Mouse (Mus musculus) forebrain, embryonic 12.5 days (tissue): ENCODE results near the gene 4930548H24Rik. TPM values are rescaled to one million over a fixed set of nuclear protein-coding genes. Genes with fewer than 3 reads are reported as not detected.
"Not testable (repeated sequence)": the region's sequence is repeated elsewhere in the genome, so short reads cannot be mapped to it uniquely, and the experiment has no call there.

ENCODE experiments used
- ATAC-seq: fragments of 200-750 bp; cut with Nextera tagmentation; 2 replicates; pipeline ENCODE4 v1.8.0; 2017; ENCODE audit warnings: moderate TSS enrichment; ENCODE audit not compliant: low FRiP score
- H3K27ac ChIP-seq: fragments of 300-500 bp; sonication (generic); 2 replicates; pipeline ENCODE4 v1.5.1; 2016; ENCODE audit warnings: mild to moderate bottlenecking
- H3K27me3 ChIP-seq: fragments of 300-500 bp; sonication (generic); 2 replicates; pipeline ENCODE4 v1.6.1; 2016; ENCODE audit warnings: mild to moderate bottlenecking
- H3K36me3 ChIP-seq: fragments of 300-500 bp; sonication (generic); replicated peaks from 2 replicates; pipeline ENCODE4 v1.6.1; 2016; ENCODE audit warnings: mild to moderate bottlenecking
- H3K4me1 ChIP-seq: fragments of 300-500 bp; sonication (generic); 2 replicates; pipeline ENCODE4 v1.6.1; 2016
- H3K4me2 ChIP-seq: fragments of 300-500 bp; sonication (generic); 2 replicates; pipeline ENCODE4 v1.6.1; 2016; ENCODE audit warnings: mild to moderate bottlenecking, moderate library complexity
- H3K4me3 ChIP-seq: fragments of 300-500 bp; sonication (generic); replicated peaks from 2 replicates; pipeline ENCODE4 v1.5.1; 2016; ENCODE audit warnings: mild to moderate bottlenecking
- H3K9ac ChIP-seq: fragments of 300-500 bp; sonication (generic); 2 replicates; pipeline ENCODE4 v1.6.1; 2016; ENCODE audit warnings: mild to moderate bottlenecking
- H3K9me3 ChIP-seq: fragments of 300-500 bp; sonication (generic); 2 replicates; pipeline ENCODE4 v1.6.1; 2016
- WGBS: fragments of 180-500 bp; shearing (Covaris S2); methylation state at CpG from one replicate; pipeline ENCODE4 v1.1.7; 2016; 5-methylcytosine and 5-hydroxymethylcytosine counted together
- polyA plus RNA-seq: library from polyadenylated mRNA; unstranded; fragments of >200 nt; fragmentation: Nextera tagmentation; extraction: Ambion mirVana; gene quantifications from 2 replicates; pipeline ENCODE4 v1.2.1, GENCODE M21; 2016

Gene 4930548H24Rik
- polyA plus RNA-seq, 1 experiment from 2014 or later, result not detected

- H3K4me3 ChIP-seq, result peak within 1 kb of the TSS; percentile 60
- under 1% methylated on average over 49 of the region's 49 CpGs for WGBS
- H3K27ac ChIP-seq, result no peak within 1 kb of the TSS
- peaks cover 34% of the 10 kb centered on the region for H3K36me3 ChIP-seq
- 0 out of 2 replicates have a peak, but pooled peaks cover 4% of the 10 kb centered on the region for H3K27me3 ChIP-seq
- peak; percentile 100 for ATAC-seq
- peak within 1 kb of the TSS; percentile 73 for H3K4me2 ChIP-seq
- H3K4me1 ChIP-seq, result peaks cover 12% of the 10 kb centered on the region
- no peaks in the 10 kb centered on the region for H3K9me3 ChIP-seq
- peak within 1 kb of the TSS; percentile 62 for H3K9ac ChIP-seq
These were observed 9.2 kb downstream of the 4930548H24Rik start, which contains the start of gene Gpn1 for GRCm38 (mm10) chr5:31494513-31495297. Gene Gpn1 (plus strand): TSS chr5:31494741.

GRCm38 (mm10) chr5:31504843-31505242 is 19.3 kb downstream of the 4930548H24Rik start:
- Histone ChIP-seq H3K36me3 (peaks cover 87% of the 10 kb centered on the region), H3K4me2 (no peak overlapping the region), H3K27ac (no peak overlapping the region), H3K4me1 (no peaks in the 10 kb centered on the region), H3K27me3 (no peaks in the 10 kb centered on the region), H3K9ac (no peak overlapping the region), H3K9me3 (no peaks in the 10 kb centered on the region), H3K4me3 (no peak overlapping the region)
- ATAC-seq, result no peak
- WGBS, result 94% methylated on average over 10 of the region's 10 CpGs

- peaks cover 87% of the 10 kb centered on the region for H3K36me3 ChIP-seq
- no peak for ATAC-seq
These were observed 26.9 kb downstream of the 4930548H24Rik start for GRCm38 (mm10) chr5:31512481-31512880.

GRCm38 (mm10) chr5:31520556-31520955 is 35.0 kb downstream of the 4930548H24Rik start:
- no peak for ATAC-seq
- H3K27me3 ChIP-seq, result no peaks in the 10 kb centered on the region
- peaks cover 66% of the 10 kb centered on the region for H3K36me3 ChIP-seq
- H3K4me1 ChIP-seq, result peaks cover 2% of the 10 kb centered on the region
- no peak overlapping the region for H3K4me2 ChIP-seq
- H3K4me3 ChIP-seq, result no peak overlapping the region
- H3K9ac ChIP-seq, result no peak overlapping the region
- no peaks in the 10 kb centered on the region for H3K9me3 ChIP-seq
- WGBS, result 94% methylated on average over 6 of the region's 6 CpGs
- H3K27ac ChIP-seq, result no peak overlapping the region

More at GRCm38 (mm10) chr5:31512481-31512880, 26.9 kb downstream of the 4930548H24Rik start:
- no peak overlapping the region for H3K4me2 ChIP-seq
- WGBS, result 90% methylated on average over 1 of the region's 1 CpGs
- no peak overlapping the region for H3K27ac ChIP-seq
- no peak overlapping the region for H3K4me3 ChIP-seq
- H3K9me3 ChIP-seq, result no peaks in the 10 kb centered on the region
- no peaks in the 10 kb centered on the region for H3K27me3 ChIP-seq
- H3K4me1 ChIP-seq, result no peaks in the 10 kb centered on the region
- no peak overlapping the region for H3K9ac ChIP-seq

GRCm38 (mm10) chr5:31526354-31527116 is 41.0 kb downstream of the 4930548H24Rik start, which contains the start of gene Slc4a1ap:
Gene Slc4a1ap (plus strand): TSS chr5:31526995.
- ATAC-seq, result peak; percentile 83
- WGBS, result under 1% methylated on average over 28 of the region's 28 CpGs
- Histone ChIP-seq H3K9me3 (no peaks in the 10 kb centered on the region), H3K9ac (peak within 1 kb of the TSS; percentile 83), H3K4me1 (peaks cover 25% of the 10 kb centered on the region), H3K27me3 (no peaks in the 10 kb centered on the region), H3K27ac (peak within 1 kb of the TSS; percentile 87), H3K36me3 (peaks cover 37% of the 10 kb centered on the region), H3K4me2 (peak within 1 kb of the TSS; percentile 75), H3K4me3 (peak within 1 kb of the TSS; percentile 98)

GRCm38 (mm10) chr5:31527117-31527680 is 41.7 kb downstream of the 4930548H24Rik start:
- peak overlapping the region; percentile 87 for H3K27ac ChIP-seq

GRCm38 (mm10) chr5:31527707-31528106 is 42.2 kb downstream of the 4930548H24Rik start, which contains the start of gene Supt7l:
Gene Supt7l (minus strand): TSS chr5:31527807.
- WGBS, result 85% methylated on average over 11 of the region's 11 CpGs
- Histone ChIP-seq H3K27ac (peak within 1 kb of the TSS; percentile 87), H3K36me3 (peaks cover 39% of the 10 kb centered on the region), H3K4me2 (peak within 1 kb of the TSS; percentile 75), H3K4me3 (peak within 1 kb of the TSS; percentile 98), H3K9ac (peak within 1 kb of the TSS; percentile 83), H3K4me1 (peaks cover 25% of the 10 kb centered on the region)
- H3K9me3 ChIP-seq, H3K27me3 ChIP-seq, ATAC-seq: not testable (repeated sequence)

More at GRCm38 (mm10) chr5:31527117-31527680, 41.7 kb downstream of the 4930548H24Rik start:
- H3K36me3 ChIP-seq, result peaks cover 39% of the 10 kb centered on the region
- H3K4me2 ChIP-seq, result peak overlapping the region; percentile 75
- H3K9ac ChIP-seq, result peak overlapping the region; percentile 83
- 4% methylated on average over 40 of the region's 40 CpGs for WGBS
- H3K4me3 ChIP-seq, result peak overlapping the region; percentile 98
- H3K4me1 ChIP-seq, result peaks cover 25% of the 10 kb centered on the region
- H3K27me3 ChIP-seq, result no peaks in the 10 kb centered on the region
- ATAC-seq, result peak; percentile 9; the same call in 1 of the 2 replicates
- no peaks in the 10 kb centered on the region for H3K9me3 ChIP-seq

- Histone ChIP-seq H3K27ac (no peak overlapping the region), H3K4me3 (no peak overlapping the region), H3K27me3 (no peaks in the 10 kb centered on the region), H3K4me2 (no peak overlapping the region; the same call in 1 of the 2 replicates), H3K9me3 (no peaks in the 10 kb centered on the region), H3K36me3 (peaks cover 44% of the 10 kb centered on the region), H3K9ac (no peak overlapping the region), H3K4me1 (peaks cover 25% of the 10 kb centered on the region)
- WGBS, result 66% methylated on average over 2 of the region's 2 CpGs
- no peak for ATAC-seq
These were observed 43.0 kb downstream of the 4930548H24Rik start for GRCm38 (mm10) chr5:31528560-31528959.

- Histone ChIP-seq H3K27me3 (no peaks in the 10 kb centered on the region), H3K27ac (no peak overlapping the region), H3K36me3 (peaks cover 76% of the 10 kb centered on the region), H3K9ac (no peak overlapping the region), H3K4me1 (no peaks in the 10 kb centered on the region), H3K4me2 (no peak overlapping the region), H3K4me3 (no peak overlapping the region), H3K9me3 (no peaks in the 10 kb centered on the region)
- WGBS, result 93% methylated on average over 2 of the region's 2 CpGs
- ATAC-seq, result no peak
These were observed 49.7 kb downstream of the 4930548H24Rik start for GRCm38 (mm10) chr5:31535228-31535627.

Other genes with a start within 250 kb of the 4930548H24Rik start
- gene Nrbp1, start 244.9 kb upstream of the 4930548H24Rik start, polyA plus RNA-seq, result 137 and 139 TPM in 2 replicates
- gene Gm9970, start 244.5 kb upstream of the 4930548H24Rik start, polyA plus RNA-seq, result 0.54 and 0.89 TPM in 2 replicates
- 4.7 and 6.7 TPM in 2 replicates for gene Krtcap3, start 234.0 kb upstream of the 4930548H24Rik start, polyA plus RNA-seq
- 46.1 and 47.8 TPM in 2 replicates for gene Ift172, start 194.6 kb upstream of the 4930548H24Rik start, polyA plus RNA-seq
- gene Fndc4, start 189.7 kb upstream of the 4930548H24Rik start, polyA plus RNA-seq, result 62.2 and 66.3 TPM in 2 replicates
- 0.24 TPM in 1 of 2 replicates, not detected in the other for gene Gckr, start 188.3 kb upstream of the 4930548H24Rik start, polyA plus RNA-seq
- 93.9 and 100 TPM in 2 replicates for gene Zfp512, start 33.3 kb upstream of the 4930548H24Rik start, polyA plus RNA-seq
- 78.7 and 79.3 TPM in 2 replicates for gene Gpn1, start 9.0 kb downstream of the 4930548H24Rik start, polyA plus RNA-seq
- 33.6 and 34.0 TPM in 2 replicates for gene Slc4a1ap, start 41.3 kb downstream of the 4930548H24Rik start, polyA plus RNA-seq
- 29.8 and 30.1 TPM in 2 replicates for gene Supt7l, start 42.1 kb downstream of the 4930548H24Rik start, polyA plus RNA-seq
- 217 and 231 TPM in 2 replicates for gene Mrpl33, start 111.2 kb downstream of the 4930548H24Rik start, polyA plus RNA-seq
- 1.6 and 1.7 TPM in 2 replicates for gene Rbks, start 211.9 kb downstream of the 4930548H24Rik start, polyA plus RNA-seq
- gene Babam2, start 211.9 kb downstream of the 4930548H24Rik start, polyA plus RNA-seq, result 47.2 and 50.4 TPM in 2 replicates